Mouse (Mus musculus) megakaryocyte, adult 5-6 weeks (primary cell): ENCODE measurements around the gene Defb25. TPM values are rescaled to one million over a fixed set of nuclear protein-coding genes. Genes with fewer than 3 reads are reported as not detected.

Source experiments
- ATAC-seq: 2 replicates; pipeline ENCODE4 v1.8.0; 2016; ENCODE audit warnings: mild to moderate bottlenecking, inconsistent platforms; ENCODE audit not compliant: poor library complexity, severe bottlenecking
- total RNA-seq, 2 experiments: library from RNA; stranded (forward) in 1 of 2; stranded (reverse) in 1 of 2; fragments of 153-499, 151-499 nt in 1 of 2; fragments of 221-1000, 200-1000 nt in 1 of 2; gene quantifications; 2 replicates each; pipeline versions ENCODE4 v1.2.3 to v1.2.4; 2015 to 2017

The Defb25 gene
- total RNA-seq, 2 experiments from 2014 or later: not detected

DNA sequence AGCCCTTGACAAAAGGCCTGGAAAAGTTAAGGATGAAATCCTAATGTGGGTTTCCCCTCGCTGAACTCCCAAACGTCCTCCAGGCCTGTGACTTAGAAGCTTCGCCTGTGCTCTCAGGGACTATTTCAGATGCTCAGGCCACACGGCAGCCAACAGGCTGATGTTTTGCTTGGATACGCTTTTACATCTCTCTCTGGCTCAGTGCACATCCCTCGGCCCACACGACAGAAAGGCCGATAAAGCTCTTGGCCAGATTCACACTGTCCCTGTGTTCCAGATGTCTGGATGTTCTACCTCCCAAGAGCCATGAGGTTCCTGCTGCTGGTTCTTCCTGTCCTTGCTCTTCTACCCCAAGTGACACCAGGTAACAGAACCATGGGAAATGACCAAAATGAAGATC lies 49.4 kb downstream of the Defb25 start:
- no peak for ATAC-seq

Other genes starting within 250 kb of the Defb25 start
- gene Nrsn2, start 246.4 kb downstream of the Defb25 start, total RNA-seq (2015): not detected in 2 replicates
- gene Nrsn2, start 246.4 kb downstream of the Defb25 start, total RNA-seq (2017): not detected in 2 replicates
- 0.27 and 0.60 TPM in 2 replicates for gene Sox12, start 225.0 kb downstream of the Defb25 start, total RNA-seq (2015)
- 0.12 and 0.15 TPM in 2 replicates for gene Sox12, start 225.0 kb downstream of the Defb25 start, total RNA-seq (2017)
- gene Zcchc3, start 208.0 kb downstream of the Defb25 start, total RNA-seq (2015): 0.98 and 1.9 TPM in 2 replicates
- 2.1 and 2.6 TPM in 2 replicates for gene Zcchc3, start 208.0 kb downstream of the Defb25 start, total RNA-seq (2017)
- gene 6820408C15Rik, start 207.5 kb downstream of the Defb25 start, total RNA-seq (2015): not detected in 2 replicates
- not detected in 2 replicates for gene 6820408C15Rik, start 207.5 kb downstream of the Defb25 start, total RNA-seq (2017)
- not detected in 2 replicates for gene Defb23, start 158.4 kb downstream of the Defb25 start, total RNA-seq (2015)
- gene Defb23, start 158.4 kb downstream of the Defb25 start, total RNA-seq (2017): not detected in 2 replicates
- gene Defb20, start 146.0 kb downstream of the Defb25 start, total RNA-seq (2015): not detected in 2 replicates
- gene Defb20, start 146.0 kb downstream of the Defb25 start, total RNA-seq (2017): not detected in 2 replicates
- not detected in 2 replicates for gene Defb22, start 132.9 kb downstream of the Defb25 start, total RNA-seq (2015)
- gene Defb22, start 132.9 kb downstream of the Defb25 start, total RNA-seq (2017): not detected in 2 replicates
- not detected in 2 replicates for gene Defb26, start 111.4 kb downstream of the Defb25 start, total RNA-seq (2015)
- gene Defb26, start 111.4 kb downstream of the Defb25 start, total RNA-seq (2017): not detected in 2 replicates
- not detected in 2 replicates for gene Defb28, start 104.8 kb downstream of the Defb25 start, total RNA-seq (2015)
- gene Defb28, start 104.8 kb downstream of the Defb25 start, total RNA-seq (2017): not detected in 2 replicates
- not detected in 2 replicates for gene Defb29, start 83.0 kb downstream of the Defb25 start, total RNA-seq (2015)
- not detected in 2 replicates for gene Defb29, start 83.0 kb downstream of the Defb25 start, total RNA-seq (2017)
- gene Gm17416, start 53.7 kb downstream of the Defb25 start, total RNA-seq (2015): not detected in 2 replicates
- not detected in 2 replicates for gene Gm17416, start 53.7 kb downstream of the Defb25 start, total RNA-seq (2017)
- not detected in 2 replicates for gene Defb21, start 50.3 kb downstream of the Defb25 start, total RNA-seq (2015)
- not detected in 2 replicates for gene Defb21, start 50.3 kb downstream of the Defb25 start, total RNA-seq (2017)
- not detected in 2 replicates for gene Defb19, start 42.7 kb downstream of the Defb25 start, total RNA-seq (2015)
- not detected in 2 replicates for gene Defb19, start 42.7 kb downstream of the Defb25 start, total RNA-seq (2017)
- not detected in 2 replicates for gene Defb45, start 23.7 kb downstream of the Defb25 start, total RNA-seq (2015)
- not detected in 2 replicates for gene Defb45, start 23.7 kb downstream of the Defb25 start, total RNA-seq (2017)
- gene Defb36, start 18.7 kb downstream of the Defb25 start, total RNA-seq (2015): not detected in 2 replicates
- gene Defb36, start 18.7 kb downstream of the Defb25 start, total RNA-seq (2017): not detected in 2 replicates
- 8.9 and 10.2 TPM in 2 replicates for gene Rem1, start 3.9 kb upstream of the Defb25 start, total RNA-seq (2015)
- 9.0 and 15.4 TPM in 2 replicates for gene Rem1, start 3.9 kb upstream of the Defb25 start, total RNA-seq (2017)
- gene H13, start 46.4 kb upstream of the Defb25 start, total RNA-seq (2015): 165 and 166 TPM in 2 replicates
- 100 and 109 TPM in 2 replicates for gene H13, start 46.4 kb upstream of the Defb25 start, total RNA-seq (2017)
- gene Mcts2, start 64.0 kb upstream of the Defb25 start, total RNA-seq (2015): 8.4 and 9.3 TPM in 2 replicates
- gene Mcts2, start 64.0 kb upstream of the Defb25 start, total RNA-seq (2017): 7.1 and 8.3 TPM in 2 replicates
- 28.4 and 48.3 TPM in 2 replicates for gene Id1, start 113.2 kb upstream of the Defb25 start, total RNA-seq (2015)
- gene Id1, start 113.2 kb upstream of the Defb25 start, total RNA-seq (2017): 35.0 and 40.1 TPM in 2 replicates
- 0.20 and 0.55 TPM in 2 replicates for gene Cox4i2, start 131.1 kb upstream of the Defb25 start, total RNA-seq (2015)
- 0.41 TPM in 1 of 2 replicates, not detected in the other for gene Cox4i2, start 131.1 kb upstream of the Defb25 start, total RNA-seq (2017)
- gene Bcl2l1, start 208.7 kb upstream of the Defb25 start, total RNA-seq (2015): 7.1 and 9.3 TPM in 2 replicates
- 9.3 and 12.8 TPM in 2 replicates for gene Bcl2l1, start 208.7 kb upstream of the Defb25 start, total RNA-seq (2017)
- gene Tpx2, start 224.9 kb upstream of the Defb25 start, total RNA-seq (2015): 102 TPM in 2 replicates
- gene Tpx2, start 224.9 kb upstream of the Defb25 start, total RNA-seq (2017): 122 and 126 TPM in 2 replicates